12 mouse cellular contexts compared by ENCODE assay signal in the genomic region with DNA sequence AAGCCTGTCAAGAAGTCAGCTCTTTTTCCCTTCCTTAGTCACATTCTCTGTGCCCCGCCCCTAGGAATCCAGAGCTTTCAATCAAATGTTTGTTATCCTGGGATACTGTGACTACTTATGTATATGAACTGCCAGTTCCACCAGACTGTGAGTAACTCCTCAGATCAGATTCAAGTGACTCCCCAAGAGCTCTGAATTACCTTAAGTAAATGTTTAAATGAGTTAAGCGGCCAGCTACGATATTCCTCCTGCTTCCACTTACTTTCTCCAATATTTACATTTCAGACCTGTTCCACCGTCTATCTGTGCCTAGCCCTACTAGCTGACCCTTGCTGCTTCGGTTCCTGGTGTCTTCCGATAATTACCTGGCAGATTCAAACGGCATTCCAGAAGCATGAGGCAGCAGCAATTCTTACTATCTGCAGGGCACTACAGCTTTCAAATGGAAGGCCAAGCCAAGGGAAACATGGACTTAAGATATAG. TPM values are rescaled to one million over a fixed set of nuclear protein-coding genes. Genes with fewer than 3 reads are reported as not detected.
A peak's percentile ranks its signal among the peaks of the same experiment; 100 is the strongest.
DNase-seq lines count a peak whose midpoint lies in the region; ATAC-seq lines count a peak whose summit lies in the region.
"Had no signal": no experiment of that assay in that cellular context is flagged by ENCODE, and none has a peak within 500 bp of the region (broad histone marks: within the 10 kb centered on the region; RNA-seq: fewer than 3 reads in every experiment).

No protein-coding gene starts in this region.

- H3K4me2 ChIP-seq in heart, embryonic 11.5 days, result no peak overlapping the region

- no peak for DNase-seq in heart, postnatal 25 days (ENCODE audit: low spot score)
- DNase-seq in NIH3T3 (ENCODE audit: low read depth), result peak; percentile 76
- peak; percentile 45 for DNase-seq in gonadal fat pad, adult 2 months (ENCODE audit: low read depth)
- DNase-seq in lung, postnatal 25 days (ENCODE audit: low spot score), result peak; percentile 76
- DNase-seq in cerebellum, postnatal 25 days, result no peak
- DNase-seq in spleen, postnatal 10 days (ENCODE audit: low spot score in 2 of 2), result no peak
- no peak for DNase-seq in adrenal gland, postnatal 14 days
- DNase-seq: adrenal gland, postnatal 36 days; cerebellum, adult 9-10 months; thymus, postnatal 14 days had no signal

- H3K27me3 ChIP-seq in heart, embryonic 11.5 days (ENCODE audit: control insufficient read depth, insufficient read depth, low read length), result no peaks in the 10 kb centered on the region

- 0 out of 2 replicates have a peak, but pooled peaks have one; percentile 10 for ATAC-seq in heart, embryonic 11.5 days (replicated peaks; ENCODE audit: insufficient number of reproducible peaks, low FRiP score, low TSS enrichment)

- 26% methylated on average over 7 of the region's 7 CpGs for WGBS in heart, embryonic 11.5 days (ENCODE audit: insufficient replicate concordance)

- no peaks in the 10 kb centered on the region for H3K9me3 ChIP-seq in heart, embryonic 11.5 days (replicated peaks; ENCODE audit: control insufficient read depth, low read length)

- peaks cover 24% of the 10 kb centered on the region for H3K4me1 ChIP-seq in heart, embryonic 11.5 days (ENCODE audit: control insufficient read depth, insufficient read depth, low read length)

- intact Hi-C loops in heart, postnatal 25 days (cut with DNase I), result no loop called here

- H3K9ac ChIP-seq in heart, embryonic 11.5 days (ENCODE audit: low read depth, low read length), result no peak overlapping the region

- H3K36me3 ChIP-seq in heart, embryonic 11.5 days (ENCODE audit: control insufficient read depth, insufficient read depth, low read length), result no peaks in the 10 kb centered on the region

- H3K4me3 ChIP-seq in heart, embryonic 11.5 days (ENCODE audit: low read depth, low read length), result no peak overlapping the region
- H3K4me3 ChIP-seq: erythroblast, embryonic 14.5 days had no signal

- H3K27ac ChIP-seq in heart, embryonic 11.5 days (ENCODE audit: low read depth, low read length), result no peak overlapping the region

RNA-seq across cellular contexts. Expression of gene Ptpn21, which starts 23.5 kb away (rescaled TPM):
- 10.4 and 13.0 TPM in 2 replicates for polyA plus RNA-seq in heart, embryonic 11.5 days (2014; fragmentation: Nextera tagmentation; extraction: Ambion mirVana)
- 10 to 100 TPM; 29.6 to 31.6 TPM for total RNA-seq in heart, postnatal 25 days (2021)
- polyA plus RNA-seq in gonadal fat pad, adult 2 months (2012; rRNA removed), result 12.4 and 13.0 TPM in 2 replicates
- total RNA-seq in adrenal gland, postnatal 14 days (2021), result 18.5 and 19.8 TPM in 2 replicates
- polyA plus RNA-seq: erythroblast, embryonic 14.5 days had no signal

RNA-seq across cellular contexts. Expression of gene Zc3h14, which starts 33.1 kb away (rescaled TPM):
- 110 TPM in 2 replicates for polyA plus RNA-seq in heart, embryonic 11.5 days (2014; fragmentation: Nextera tagmentation; extraction: Ambion mirVana)
- 10 to 100 TPM; 61.4 to 62.6 TPM for total RNA-seq in heart, postnatal 25 days (2021)
- polyA plus RNA-seq in gonadal fat pad, adult 2 months (2012; rRNA removed), result 50.5 and 56.5 TPM in 2 replicates
- total RNA-seq in adrenal gland, postnatal 14 days (2021), result 81.2 and 89.7 TPM in 2 replicates

Comparison
In these comparisons a context has a peak if more than half of its experiments do, and no peak if none do; other contexts are left out.
1. DNase-seq: peak in NIH3T3 (single experiment), gonadal fat pad, adult 2 months (single experiment) and lung, postnatal 25 days (single experiment); none in heart, postnatal 25 days (single experiment), cerebellum, postnatal 25 days (0 of 2), spleen, postnatal 10 days (0 of 2) and adrenal gland, postnatal 14 days (single experiment).